Mouse (Mus musculus) stomach, embryonic 14.5 days (tissue): ENCODE results near the gene Spout1. TPM values are rescaled to one million over a fixed set of nuclear protein-coding genes. Genes with fewer than 3 reads are reported as not detected.
A peak's percentile ranks its signal among the peaks of the same experiment; 100 is the strongest.
"Not testable (repeated sequence)": the region's sequence is repeated elsewhere in the genome, so short reads cannot be mapped to it uniquely, and the experiment has no call there.

Source experiments
- ATAC-seq: fragments of 200-750 bp; cut with Nextera tagmentation; 2 replicates; pipeline ENCODE4 v1.8.0; 2017; ENCODE audit warnings: low read depth, moderate TSS enrichment; ENCODE audit not compliant: insufficient number of reproducible peaks, insufficient read depth, low FRiP score
- H3K27ac ChIP-seq: fragments of 300-500 bp; sonication (generic); 2 replicates; pipeline ENCODE4 v1.5.1; 2014; ENCODE audit warnings: mild to moderate bottlenecking, low read length, moderate library complexity, mixed read lengths
- H3K27me3 ChIP-seq: fragments of 300-500 bp; sonication (generic); 2 replicates; pipeline ENCODE4 v1.6.1; 2014; ENCODE audit warnings: low read length, control low read depth, mixed read lengths; ENCODE audit not compliant: control insufficient read depth, insufficient read depth
- H3K36me3 ChIP-seq: fragments of 300-500 bp; sonication (generic); 2 replicates; pipeline ENCODE4 v1.6.1; 2014; ENCODE audit warnings: mild to moderate bottlenecking, control low read depth, low read length, moderate library complexity, mixed read lengths; ENCODE audit not compliant: control insufficient read depth, insufficient read depth
- H3K4me1 ChIP-seq: fragments of 300-500 bp; sonication (generic); 2 replicates; pipeline ENCODE4 v1.6.1; 2014; ENCODE audit warnings: low read length, control low read depth, mixed read lengths; ENCODE audit not compliant: control insufficient read depth, insufficient read depth
- H3K4me2 ChIP-seq: fragments of 300-500 bp; sonication (generic); replicated peaks from 2 replicates; pipeline ENCODE4 v1.6.1; 2014; ENCODE audit warnings: low read depth, low read length, control low read depth
- H3K4me3 ChIP-seq: fragments of 300-500 bp; sonication (generic); 2 replicates; pipeline ENCODE4 v1.5.1; 2014; ENCODE audit warnings: low read depth, low read length, control low read depth
- H3K9ac ChIP-seq: fragments of 300-500 bp; sonication (generic); replicated peaks from 2 replicates; pipeline ENCODE4 v1.6.1; 2014; ENCODE audit warnings: low read depth, mild to moderate bottlenecking, control low read depth, low read length, moderate library complexity, mixed read lengths
- H3K9me3 ChIP-seq: fragments of 300-500 bp; sonication (generic); 2 replicates; pipeline ENCODE4 v1.6.1; 2016; ENCODE audit warnings: low read depth, low read length, control low read depth; ENCODE audit not compliant: control insufficient read depth
- WGBS: fragments of 180-500 bp; shearing (Covaris S2); extraction: QIAGEN DNeasy Blood & Tissue Kit; methylation state at CpG from one replicate; pipeline ENCODE4 v1.1.7; 2014; 5-methylcytosine and 5-hydroxymethylcytosine counted together
- polyA plus RNA-seq: library from polyadenylated mRNA; unstranded; fragments of >200 nt; fragmentation: Nextera tagmentation; extraction: Ambion mirVana; gene quantifications from 2 replicates; pipeline ENCODE4 v1.2.1, GENCODE M21; 2014

Spout1 gene
- polyA plus RNA-seq, 1 experiment from 2014 or later, result 63.6 TPM

DNA sequence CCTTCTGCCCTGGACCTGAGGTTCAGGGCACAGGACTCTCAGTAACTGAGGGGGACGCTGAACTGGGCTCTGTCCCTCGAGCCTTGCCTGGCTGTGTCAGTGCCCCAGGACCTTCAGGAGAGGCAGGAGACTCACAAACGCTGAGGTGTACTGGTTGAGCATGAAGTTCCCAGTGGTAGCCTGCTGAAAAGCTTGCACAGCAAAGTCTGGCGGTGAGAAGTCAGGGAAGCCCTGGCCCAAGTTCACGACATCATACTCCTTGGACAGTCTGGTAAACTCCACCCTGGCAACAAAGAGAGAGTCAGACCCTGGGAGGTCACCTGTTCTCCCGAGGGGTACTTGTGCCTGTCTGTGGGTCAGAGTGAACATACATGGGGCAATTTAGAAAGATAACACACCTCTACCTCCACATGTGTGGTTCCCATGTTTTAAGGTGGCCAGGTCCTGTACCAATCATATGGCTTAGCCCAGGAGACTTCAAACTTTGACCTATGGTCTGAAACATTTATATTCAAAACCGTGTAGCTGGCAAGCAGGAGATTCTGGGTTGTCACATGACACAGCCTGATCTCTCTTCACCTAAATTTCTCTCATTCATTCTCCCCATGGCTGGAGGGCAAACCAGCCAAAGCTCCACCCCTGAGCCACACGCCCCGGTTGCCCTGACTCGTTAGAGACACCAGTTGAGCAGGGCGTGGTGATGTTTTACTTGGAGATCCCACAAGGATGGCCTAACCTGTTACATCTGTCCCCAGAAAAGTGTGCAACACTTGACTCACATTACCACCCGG is 13.7 kb upstream of the Spout1 start:
- Histone ChIP-seq H3K4me3 (no peak overlapping the region), H3K27ac (no peak overlapping the region), H3K4me1 (no peaks in the 10 kb centered on the region), H3K9me3 (no peaks in the 10 kb centered on the region), H3K27me3 (no peaks in the 10 kb centered on the region), H3K4me2 (no peak overlapping the region), H3K9ac (no peak overlapping the region), H3K36me3 (no peaks in the 10 kb centered on the region)
- WGBS, result 84% methylated on average over 12 of the region's 12 CpGs
- no peak for ATAC-seq

- Histone ChIP-seq H3K9me3 (no peaks in the 10 kb centered on the region; the same call in 1 of the 2 replicates), H3K27ac (no peak overlapping the region), H3K9ac (no peak overlapping the region), H3K4me2 (no peak overlapping the region), H3K4me3 (no peak overlapping the region), H3K4me1 (no peaks in the 10 kb centered on the region), H3K27me3 (no peaks in the 10 kb centered on the region), H3K36me3 (peaks cover 2% of the 10 kb centered on the region; the same call in 1 of the 2 replicates)
- ATAC-seq, result no peak
- WGBS, result 82% methylated on average over 3 of the region's 3 CpGs
Observed at GRCm38 (mm10) chr2:30185681-30186080, 7.4 kb upstream of the Spout1 start.

GRCm38 (mm10) chr2:30185276-30185675 is 7.0 kb upstream of the Spout1 start:
- Histone ChIP-seq H3K27ac (no peak overlapping the region), H3K9me3 (no peaks in the 10 kb centered on the region; the same call in 1 of the 2 replicates), H3K27me3 (no peaks in the 10 kb centered on the region), H3K4me1 (no peaks in the 10 kb centered on the region), H3K36me3 (peaks cover 2% of the 10 kb centered on the region; the same call in 1 of the 2 replicates), H3K4me3 (no peak overlapping the region), H3K4me2 (no peak overlapping the region), H3K9ac (no peak overlapping the region)
- ATAC-seq, result no peak; the same call in 1 of the 2 replicates
- 83% methylated on average over 6 of the region's 6 CpGs for WGBS

DNA sequence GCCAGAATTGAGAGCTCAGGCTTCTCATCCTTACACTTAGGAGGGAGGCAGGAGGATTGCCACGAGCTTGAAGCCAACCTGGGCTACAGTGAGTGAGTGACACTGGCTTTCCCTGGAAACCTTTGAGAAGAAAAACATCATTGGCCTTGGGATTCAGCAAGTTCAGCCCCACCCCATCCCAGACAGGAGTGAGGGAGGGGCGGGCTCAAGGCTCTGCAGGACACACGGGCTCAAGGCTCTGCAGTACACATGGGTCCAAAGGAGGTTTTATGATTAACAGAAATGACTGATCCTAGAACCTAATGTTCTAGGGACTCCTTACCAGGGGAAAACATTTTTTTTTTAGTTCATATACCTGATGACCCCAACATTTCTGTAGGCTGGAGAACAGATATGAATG is 5.5 kb upstream of the Spout1 start:
- Histone ChIP-seq H3K27me3 (no peaks in the 10 kb centered on the region), H3K9me3 (no peaks in the 10 kb centered on the region; the same call in 1 of the 2 replicates), H3K4me2 (no peak overlapping the region), H3K4me1 (no peaks in the 10 kb centered on the region), H3K9ac (no peak overlapping the region), H3K36me3 (peaks cover 2% of the 10 kb centered on the region; the same call in 1 of the 2 replicates), H3K4me3 (no peak overlapping the region), H3K27ac (no peak overlapping the region)
- 60% methylated on average over 3 of the region's 3 CpGs for WGBS
- no peak for ATAC-seq

- 89% methylated on average over 2 of the region's 2 CpGs for WGBS
- Histone ChIP-seq H3K4me3 (no peak overlapping the region), H3K4me2 (no peak overlapping the region), H3K4me1 (peaks cover 4% of the 10 kb centered on the region), H3K27me3 (no peaks in the 10 kb centered on the region), H3K9ac (no peak overlapping the region), H3K9me3 (no peaks in the 10 kb centered on the region; the same call in 1 of the 2 replicates), H3K27ac (no peak overlapping the region), H3K36me3 (peaks cover 2% of the 10 kb centered on the region; the same call in 1 of the 2 replicates)
- no peak for ATAC-seq
Observed at GRCm38 (mm10) chr2:30182424-30182823, 4.2 kb upstream of the Spout1 start.

DNA sequence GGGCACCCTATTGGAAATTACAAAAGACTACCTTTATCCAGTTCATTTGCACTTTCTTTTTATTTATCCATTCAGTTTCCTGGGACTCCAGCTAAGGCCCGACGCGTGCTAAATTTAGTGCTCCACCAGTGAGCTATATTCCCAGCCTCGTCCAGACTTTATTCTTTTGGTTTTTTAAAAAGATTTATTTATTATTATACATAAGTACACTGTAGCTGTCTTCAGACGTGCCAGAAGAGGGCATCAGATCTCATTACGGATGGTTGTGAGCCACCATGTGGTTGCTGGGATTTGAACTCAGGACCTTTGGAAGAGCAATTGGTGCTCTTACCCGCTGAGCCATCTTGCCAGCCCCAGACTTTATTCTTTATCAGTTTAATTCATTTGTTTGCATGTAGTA is 452 bp upstream of the Spout1 start:
- Histone ChIP-seq H3K4me2 (peak overlapping the region; percentile 84), H3K36me3 (peaks cover 29% of the 10 kb centered on the region), H3K4me3 (peak overlapping the region; percentile 87)
- H3K9ac ChIP-seq, H3K27ac ChIP-seq, H3K4me1 ChIP-seq, H3K9me3 ChIP-seq, ATAC-seq, H3K27me3 ChIP-seq: not testable (repeated sequence)
- 55% methylated on average over 7 of the region's 7 CpGs for WGBS

DNA sequence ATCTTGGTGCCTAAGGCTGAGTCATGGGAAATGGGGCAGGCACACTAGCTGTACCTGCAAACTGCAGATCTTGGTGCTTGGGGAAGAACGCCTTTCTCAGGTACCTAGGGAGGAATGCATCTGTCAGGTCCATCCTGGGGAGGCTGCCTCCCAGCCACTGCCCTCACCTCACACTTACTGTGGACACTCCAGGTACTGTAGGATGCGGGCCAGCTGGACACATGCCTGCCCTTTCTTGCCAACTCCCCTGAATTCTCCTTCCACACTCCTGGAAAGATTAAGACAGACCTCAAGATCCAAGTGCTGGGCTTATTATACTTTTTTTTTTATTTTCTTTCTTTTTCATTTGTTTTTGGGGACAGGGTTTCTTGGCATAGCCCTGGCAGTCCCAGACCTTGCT is 1.7 kb downstream of the Spout1 start:
- WGBS, result 97% methylated on average over 2 of the region's 2 CpGs
- no peak overlapping the region for H3K27ac ChIP-seq
- no peak for ATAC-seq

GRCm38 (mm10) chr2:30175897-30176296 is 2.4 kb downstream of the Spout1 start:
- H3K4me1 ChIP-seq, result peaks cover 12% of the 10 kb centered on the region
- H3K4me2 ChIP-seq, result no peak overlapping the region
- 91% methylated on average over 8 of the region's 8 CpGs for WGBS
- ATAC-seq, result no peak
- H3K9me3 ChIP-seq, result no peaks in the 10 kb centered on the region
- H3K9ac ChIP-seq, result no peak overlapping the region
- no peak overlapping the region for H3K27ac ChIP-seq
- H3K4me3 ChIP-seq, result no peak overlapping the region
- H3K27me3 ChIP-seq, result no peaks in the 10 kb centered on the region
- peaks cover 40% of the 10 kb centered on the region for H3K36me3 ChIP-seq

More for the DNA sequence above, 1.7 kb downstream of the Spout1 start:
- Histone ChIP-seq H3K4me2 (no peak overlapping the region), H3K36me3 (peaks cover 40% of the 10 kb centered on the region), H3K4me3 (no peak overlapping the region), H3K4me1 (peaks cover 12% of the 10 kb centered on the region), H3K27me3 (no peaks in the 10 kb centered on the region), H3K9me3 (no peaks in the 10 kb centered on the region), H3K9ac (no peak overlapping the region)
